Mouse (Mus musculus) splenic B cell, adult 2 months (primary cell): ENCODE results near the gene Nkx2-2.

ENCODE experiments used
- DNase-seq: peaks from one replicate; pipeline ENCODE4 v3.0.0-alpha.2; 2011; ENCODE audit warnings: low read depth, low spot score
- H3K27me3 ChIP-seq: 2 replicates; pipeline ENCODE4 v1.6.1; 2012; ENCODE audit warnings: mild to moderate bottlenecking, low read length, moderate library complexity, mixed read lengths; ENCODE audit not compliant: control insufficient read depth, poor library complexity, insufficient read depth, severe bottlenecking
- H3K36me3 ChIP-seq: 2 replicates; pipeline ENCODE4 v1.6.1; 2012; ENCODE audit warnings: mild to moderate bottlenecking, low read length, moderate library complexity, mixed read lengths; ENCODE audit not compliant: control insufficient read depth, poor library complexity, insufficient read depth, severe bottlenecking

Nkx2-2 gene

GRCm38 (mm10) chr2:147193271-147194255 lies at the start of gene Nkx2-2:
TSS of gene Nkx2-2 (minus strand) at chr2:147194243.
- no peak for DNase-seq
- Histone ChIP-seq H3K36me3 (no peaks in the 10 kb centered on the region), H3K27me3 (no peaks in the 10 kb centered on the region; the same call in 1 of the 2 replicates)

GRCm38 (mm10) chr2:147235707-147236290 lies 41.8 kb upstream of the Nkx2-2 start:
- Histone ChIP-seq H3K36me3 (no peaks in the 10 kb centered on the region), H3K27me3 (no peaks in the 10 kb centered on the region)
- no peak for DNase-seq

DNA sequence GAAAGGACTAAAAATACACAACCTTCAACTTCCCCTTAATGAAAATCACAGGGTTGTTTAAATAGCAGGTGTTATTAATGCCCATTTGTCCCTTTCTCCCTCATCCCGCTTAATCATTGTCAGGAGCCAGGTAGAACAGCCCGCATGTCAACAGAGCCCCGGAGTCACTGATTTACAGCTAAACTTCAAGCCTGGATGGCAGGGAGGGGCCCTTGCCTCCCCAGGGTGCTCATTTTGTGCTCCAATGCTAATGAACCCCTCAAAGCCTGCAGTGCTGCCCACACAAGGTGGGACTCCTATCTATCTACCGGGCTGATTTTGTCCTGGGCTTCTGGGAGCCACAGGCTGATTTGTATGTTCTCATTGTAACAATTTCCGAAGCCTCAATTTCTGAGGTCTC lies 37.1 kb upstream of the Nkx2-2 start:
- Histone ChIP-seq H3K27me3 (no peaks in the 10 kb centered on the region), H3K36me3 (no peaks in the 10 kb centered on the region)
- DNase-seq: no peak

- H3K36me3 ChIP-seq: no peaks in the 10 kb centered on the region
- DNase-seq: no peak
- H3K27me3 ChIP-seq: no peaks in the 10 kb centered on the region
Observed at GRCm38 (mm10) chr2:147205076-147205615, 11.1 kb upstream of the Nkx2-2 start.

DNA sequence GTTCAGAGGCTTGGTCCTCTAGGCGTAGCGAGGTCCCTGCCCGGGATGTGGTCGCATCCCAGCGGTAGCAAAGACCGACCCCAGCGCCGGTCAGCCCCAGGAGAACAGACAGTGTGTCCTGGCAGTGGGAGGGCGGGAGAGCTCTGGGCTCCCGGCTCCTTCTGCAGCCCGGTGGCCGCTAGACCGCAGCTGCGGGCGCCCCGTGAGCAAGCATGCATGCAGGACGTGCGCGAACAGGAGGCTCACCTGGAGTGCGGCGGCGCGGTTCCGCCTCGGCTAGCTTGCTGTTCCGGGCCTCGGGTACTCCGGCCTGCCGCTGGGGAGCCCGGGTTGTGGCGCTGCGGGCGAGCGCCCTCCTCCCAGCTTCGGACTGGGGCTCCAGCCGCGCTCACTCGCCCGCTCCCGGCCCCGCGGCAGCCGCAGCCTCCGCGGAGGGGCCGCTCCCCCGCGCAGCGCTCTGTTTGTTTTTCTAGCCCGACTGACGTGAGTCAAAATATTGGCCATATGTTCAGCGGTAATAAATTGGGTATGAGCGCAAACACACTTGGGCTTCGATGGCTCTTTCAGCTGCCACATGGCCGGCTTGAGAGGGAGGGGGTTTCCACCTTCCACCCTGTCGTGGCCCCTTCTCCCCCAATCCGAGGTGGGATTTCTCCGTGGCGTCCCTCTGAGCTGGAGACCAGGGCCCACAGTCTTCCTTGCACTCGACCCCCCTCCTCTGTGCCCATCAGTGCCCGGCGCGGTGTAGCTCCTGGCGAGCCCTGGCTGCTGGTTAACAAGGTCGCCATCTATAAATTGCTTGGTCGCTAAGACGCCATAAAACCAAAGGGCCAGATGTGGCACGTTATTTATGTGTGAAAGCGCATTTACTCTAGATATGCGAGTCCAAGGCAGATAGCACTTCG lies 920 bp upstream of the Nkx2-2 start:
- no peak for DNase-seq
- Histone ChIP-seq H3K27me3 (no peaks in the 10 kb centered on the region; the same call in 1 of the 2 replicates), H3K36me3 (no peaks in the 10 kb centered on the region)

GRCm38 (mm10) chr2:147192731-147193130 lies 1.3 kb downstream of the Nkx2-2 start:
- no peak for DNase-seq

GRCm38 (mm10) chr2:147190316-147191021 lies 3.6 kb downstream of the Nkx2-2 start:
- Histone ChIP-seq H3K27me3 (no peaks in the 10 kb centered on the region; the same call in none of the 2 replicates), H3K36me3 (no peaks in the 10 kb centered on the region)
- DNase-seq: no peak

More at GRCm38 (mm10) chr2:147192731-147193130, 1.3 kb downstream of the Nkx2-2 start:
- Histone ChIP-seq H3K36me3 (no peaks in the 10 kb centered on the region), H3K27me3 (no peaks in the 10 kb centered on the region; the same call in 1 of the 2 replicates)

GRCm38 (mm10) chr2:147189546-147190315 lies 4.3 kb downstream of the Nkx2-2 start:
- H3K36me3 ChIP-seq: no peaks in the 10 kb centered on the region
- DNase-seq: no peak

DNA sequence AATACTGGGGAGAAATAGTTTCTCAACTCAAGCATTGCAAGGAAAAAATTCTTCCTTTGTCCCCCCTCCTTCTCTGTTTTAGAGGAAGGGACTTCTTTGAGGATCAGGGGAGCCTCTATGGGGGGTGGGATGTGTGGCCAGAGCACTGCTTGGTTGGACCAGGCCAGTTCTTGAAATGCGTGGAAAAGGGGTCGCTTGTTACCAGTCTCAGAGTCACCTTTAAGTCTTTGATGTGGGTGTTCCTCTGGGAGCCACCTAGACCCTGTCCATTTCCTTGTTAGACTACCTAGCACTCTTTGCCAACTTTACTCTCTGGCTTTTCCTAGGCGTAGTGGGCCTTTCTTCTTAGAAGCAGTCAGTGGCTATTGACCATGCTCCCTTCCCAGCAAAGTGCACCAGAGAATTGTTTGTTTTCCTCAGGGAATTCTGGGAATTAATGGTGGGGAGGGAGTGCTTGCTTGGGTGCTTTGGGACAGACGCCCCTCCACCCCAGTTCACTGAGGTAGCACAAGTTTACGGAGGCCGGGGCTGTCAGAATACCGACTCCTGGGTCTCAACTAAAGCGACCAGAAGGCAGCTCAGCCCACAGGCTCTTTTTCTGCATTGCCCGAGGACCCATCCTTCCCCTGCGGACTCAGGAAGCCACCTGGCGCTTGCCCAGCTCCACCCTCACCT lies 5.0 kb downstream of the Nkx2-2 start:
- H3K36me3 ChIP-seq: no peaks in the 10 kb centered on the region
- no peaks in the 10 kb centered on the region; the same call in 1 of the 2 replicates for H3K27me3 ChIP-seq
- no peak for DNase-seq

More at GRCm38 (mm10) chr2:147189546-147190315, 4.3 kb downstream of the Nkx2-2 start:
- H3K27me3 ChIP-seq: no peaks in the 10 kb centered on the region; the same call in none of the 2 replicates

GRCm38 (mm10) chr2:147188074-147188700 lies 5.9 kb downstream of the Nkx2-2 start:
- Histone ChIP-seq H3K27me3 (no peaks in the 10 kb centered on the region; the same call in 1 of the 2 replicates), H3K36me3 (no peaks in the 10 kb centered on the region)
- no peak for DNase-seq

DNA sequence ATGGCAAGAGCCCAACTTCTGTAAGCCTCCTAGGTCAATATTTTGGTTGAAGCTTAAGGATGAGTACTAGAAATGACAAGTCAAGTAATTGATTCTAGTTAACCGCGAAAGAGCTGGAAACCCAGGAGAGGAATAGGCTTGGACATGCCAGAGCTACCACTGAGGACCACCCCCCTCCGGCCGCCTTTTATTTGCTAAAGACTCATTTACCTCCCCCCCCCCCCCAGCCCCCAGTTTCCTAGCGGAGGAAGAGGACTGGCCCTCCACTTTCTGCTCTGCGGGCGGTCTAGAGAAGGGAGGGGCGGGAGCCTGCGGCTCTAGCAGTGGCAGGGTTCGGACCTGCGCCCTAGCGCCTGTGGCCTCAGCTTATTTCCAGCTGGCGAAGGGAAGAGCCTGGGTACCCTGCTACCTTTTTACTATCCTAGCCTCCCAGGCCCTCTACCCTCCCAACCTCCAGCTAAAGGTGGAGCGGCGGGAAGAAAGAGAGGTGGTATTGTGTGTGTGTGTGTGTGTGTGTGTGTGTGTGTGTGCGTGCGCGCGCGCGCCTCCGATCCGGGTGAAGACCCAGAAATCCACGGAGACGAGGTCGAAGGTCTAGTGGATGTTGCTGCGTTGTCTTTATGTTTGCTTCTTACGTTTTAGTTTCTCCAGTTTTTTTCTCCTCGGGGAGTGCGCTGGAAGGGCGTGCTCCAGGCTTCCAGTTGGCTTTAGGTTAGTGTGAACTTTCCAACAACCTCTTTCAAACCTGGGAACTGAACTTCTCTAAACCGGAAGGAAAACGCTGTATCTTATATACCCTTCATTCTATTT lies 6.8 kb downstream of the Nkx2-2 start:
- DNase-seq: no peak
- Histone ChIP-seq H3K27me3 (no peaks in the 10 kb centered on the region; the same call in 1 of the 2 replicates), H3K36me3 (no peaks in the 10 kb centered on the region)

DNA sequence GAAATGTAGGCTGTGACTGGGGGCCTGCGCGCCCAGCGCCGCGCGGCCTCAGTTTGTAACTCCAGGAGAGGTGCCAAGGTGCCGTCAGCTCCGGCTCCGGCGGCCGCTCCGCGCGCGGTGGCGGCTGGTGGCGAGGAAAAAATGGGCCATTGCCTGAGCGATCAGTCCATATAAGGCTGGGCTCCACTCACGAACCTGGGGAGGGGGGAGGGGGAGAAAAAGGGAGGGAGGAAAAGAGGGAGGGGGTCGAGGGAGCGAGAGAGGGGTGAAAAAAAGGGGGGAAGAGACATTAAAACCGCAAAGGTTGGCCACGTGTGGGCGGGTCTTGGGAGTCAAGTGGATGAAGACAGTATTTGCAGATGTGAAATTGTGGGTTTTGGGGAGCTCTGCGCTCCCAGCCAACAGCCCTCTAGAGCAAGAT lies 7.8 kb downstream of the Nkx2-2 start:
- no peak for DNase-seq

More for the DNA sequence above, 7.8 kb downstream of the Nkx2-2 start:
- no peaks in the 10 kb centered on the region; the same call in 1 of the 2 replicates for H3K27me3 ChIP-seq
- no peaks in the 10 kb centered on the region for H3K36me3 ChIP-seq
